Mouse (Mus musculus): ENCODE measurements around the gene Poc1b. TPM values are rescaled to one million over a fixed set of nuclear protein-coding genes. Genes with fewer than 3 reads are reported as not detected.
"Not testable (repeated sequence)": the region's sequence is repeated elsewhere in the genome, so short reads cannot be mapped to it uniquely, and the experiment has no call there.

Poc1b gene
- total and polyA plus RNA-seq, 2 experiments from 2014 or later: 12.0 to 12.4 TPM

DNA sequence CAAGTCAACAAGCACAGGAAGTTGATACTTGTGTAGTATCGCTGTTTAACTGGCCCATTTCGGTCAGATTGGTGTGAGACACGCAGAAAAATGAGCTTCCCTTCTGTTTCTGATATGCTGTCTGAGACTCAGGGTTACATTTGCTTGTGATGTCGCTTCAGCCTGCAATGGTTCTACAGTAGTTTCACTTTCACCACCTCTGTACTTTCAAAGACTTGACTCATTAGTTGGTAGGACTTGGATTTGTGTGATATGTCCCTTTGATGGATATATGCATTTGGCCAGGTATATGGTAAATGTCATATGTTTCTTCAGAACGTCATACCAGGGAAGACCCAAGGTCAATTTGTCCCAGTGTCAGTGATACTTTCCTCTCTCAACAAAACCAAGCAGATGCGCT, 104.2 kb downstream of the Poc1b start:
- Histone ChIP-seq H3K36me3 (ENCODE audit: insufficient read depth) (no peaks in the 10 kb centered on the region), H3K4me1 (ENCODE audit: insufficient read depth) (no peaks in the 10 kb centered on the region), H3K27ac (ENCODE audit: low read depth, low read length) (no peak overlapping the region), H3K9ac (no peak overlapping the region), H3K27me3 (ENCODE audit: insufficient read depth, low read length) (no peaks in the 10 kb centered on the region), H3K4me3 (ENCODE audit: low read depth, low read length) (no peak overlapping the region), H3K9me3 (ENCODE audit: low read length) (no peaks in the 10 kb centered on the region), H3K4me2 (ENCODE audit: low read depth) (no peak overlapping the region)
- DNase-seq (no peak), ATAC-seq (no peak)
- WGBS: 95% methylated on average over 6 of the region's 6 CpGs
- TF ChIP-seq CTCF (IDR thresholded peaks at IDR 0.05; ENCODE audit: low read depth): no peak

DNA sequence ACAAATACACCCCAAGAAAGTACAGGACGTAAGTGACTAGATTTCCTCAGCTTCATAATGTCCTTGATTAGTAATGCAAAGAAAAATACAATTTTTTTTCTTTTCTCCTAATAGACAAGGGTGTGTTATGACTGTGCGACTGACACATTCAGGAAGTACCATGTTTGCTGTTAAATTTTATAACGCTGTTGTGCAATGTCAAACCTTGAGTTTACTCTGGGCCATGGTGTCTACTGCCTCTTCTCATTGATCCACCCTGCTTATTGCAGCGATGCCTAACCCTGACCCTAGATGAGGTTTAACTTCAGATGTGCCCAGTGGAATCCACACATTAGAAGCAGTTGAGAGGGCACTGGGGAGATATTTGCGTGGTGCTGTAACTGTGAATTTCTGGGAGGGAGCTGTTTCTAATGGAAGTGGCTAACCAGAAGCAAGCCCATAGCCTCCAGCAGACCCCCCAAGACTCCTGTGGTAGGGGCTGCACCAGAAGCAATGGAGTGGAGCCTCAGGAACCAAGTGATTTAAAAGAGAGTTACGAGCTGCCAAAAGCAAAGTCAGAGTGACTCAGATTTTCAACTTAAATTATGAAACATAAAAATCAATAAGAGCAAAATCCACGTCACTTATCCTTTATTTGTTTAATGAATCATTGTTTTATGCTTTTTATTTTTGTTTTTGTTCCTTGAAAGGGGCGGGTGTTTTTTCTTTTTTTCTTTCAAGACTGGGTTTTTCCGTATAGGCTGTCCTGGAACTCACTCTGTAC, 104.8 kb downstream of the Poc1b start:
- Histone ChIP-seq H3K4me2 (ENCODE audit: low read depth) (no peak overlapping the region), H3K9me3 (ENCODE audit: low read length) (no peaks in the 10 kb centered on the region), H3K4me1 (ENCODE audit: insufficient read depth) (no peaks in the 10 kb centered on the region), H3K36me3 (ENCODE audit: insufficient read depth) (no peaks in the 10 kb centered on the region), H3K9ac (no peak overlapping the region), H3K27me3 (ENCODE audit: insufficient read depth, low read length) (no peaks in the 10 kb centered on the region), H3K27ac (ENCODE audit: low read depth, low read length) (no peak overlapping the region), H3K4me3 (ENCODE audit: low read depth, low read length) (no peak overlapping the region)
- TF ChIP-seq CTCF (IDR thresholded peaks at IDR 0.05; ENCODE audit: low read depth): no peak
- ATAC-seq (no peak), DNase-seq (no peak)
- WGBS: 94% methylated on average over 9 of the region's 9 CpGs

DNA sequence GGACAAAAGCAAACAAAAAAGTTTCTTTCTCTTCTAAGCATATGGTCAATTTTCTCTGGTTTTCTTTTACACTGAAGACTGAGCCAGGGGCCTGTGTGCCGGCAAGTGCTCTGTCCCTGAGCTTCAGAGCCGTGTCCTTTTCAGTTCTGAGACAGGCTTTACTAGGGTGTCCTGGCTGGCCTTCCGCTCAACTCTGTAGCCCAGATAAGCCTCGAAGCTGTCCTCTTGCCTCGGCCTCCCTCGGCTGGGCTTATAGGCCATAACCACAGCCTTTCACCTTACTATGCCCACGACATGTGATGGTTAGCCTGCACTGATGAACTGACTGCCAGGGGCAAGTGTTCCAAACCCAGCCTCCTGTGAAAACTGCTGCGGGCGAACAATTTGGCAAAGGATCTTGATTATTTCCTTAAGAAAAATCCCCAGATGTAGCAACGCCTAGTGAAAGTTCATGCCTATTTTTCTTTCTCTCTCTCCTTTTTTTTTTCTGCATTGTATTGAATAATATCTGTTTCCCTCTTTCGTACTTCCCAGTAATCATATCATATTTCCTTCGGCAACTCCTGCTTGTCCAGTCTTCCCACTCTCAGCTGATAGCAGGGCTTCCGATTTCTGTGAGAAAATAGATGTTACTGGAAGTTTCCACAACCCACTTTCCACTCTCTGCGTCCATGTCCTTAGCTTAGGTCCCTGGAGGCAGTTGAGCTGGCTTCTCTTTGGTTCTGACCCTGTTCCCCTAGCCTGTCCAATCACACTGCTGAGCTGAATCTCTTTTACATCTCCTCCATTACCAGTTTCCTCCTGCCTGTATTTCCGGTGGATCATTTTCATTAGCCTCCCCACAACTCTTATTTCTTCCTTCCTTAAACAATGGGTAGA, 107.8 kb downstream of the Poc1b start:
- Histone ChIP-seq H3K9me3 (ENCODE audit: low read length) (no peaks in the 10 kb centered on the region), H3K4me3 (ENCODE audit: low read depth, low read length) (no peak overlapping the region), H3K36me3 (ENCODE audit: insufficient read depth) (no peaks in the 10 kb centered on the region), H3K9ac (no peak overlapping the region), H3K4me1 (ENCODE audit: insufficient read depth) (no peaks in the 10 kb centered on the region), H3K27ac (ENCODE audit: low read depth, low read length) (no peak overlapping the region), H3K27me3 (ENCODE audit: insufficient read depth, low read length) (no peaks in the 10 kb centered on the region), H3K4me2 (ENCODE audit: low read depth) (no peak overlapping the region)
- DNase-seq (no peak), ATAC-seq (no peak)
- TF ChIP-seq CTCF (IDR thresholded peaks at IDR 0.05; ENCODE audit: low read depth): no peak
- 88% methylated on average over 15 of the region's 15 CpGs for WGBS

DNA sequence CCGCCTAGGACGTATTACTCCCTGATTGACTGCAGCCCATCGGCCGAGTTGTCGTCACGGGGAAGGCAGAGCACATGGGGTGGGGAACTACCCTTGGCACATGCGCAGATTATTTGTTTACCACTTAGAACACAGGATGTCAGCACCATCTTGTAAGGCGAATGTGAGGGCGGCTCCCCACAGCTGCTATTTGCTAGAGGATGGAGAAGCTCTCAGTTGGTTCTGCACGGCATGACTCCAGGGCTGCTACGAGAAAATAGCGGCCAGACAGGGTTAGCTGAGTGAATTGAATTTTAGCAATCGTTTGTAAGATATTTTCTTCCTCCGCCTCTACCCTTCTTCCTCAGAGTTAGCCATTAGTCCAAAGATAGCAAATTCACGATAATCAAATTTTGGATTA, 109.7 kb downstream of the Poc1b start:
- H3K9me3 ChIP-seq (ENCODE audit: low read length); H3K4me1 ChIP-seq (ENCODE audit: insufficient read depth); H3K4me3 ChIP-seq (ENCODE audit: low read depth, low read length); ATAC-seq; H3K27me3 ChIP-seq (ENCODE audit: insufficient read depth, low read length); H3K4me2 ChIP-seq (ENCODE audit: low read depth); H3K9ac ChIP-seq; DNase-seq; H3K27ac ChIP-seq (ENCODE audit: low read depth, low read length); H3K36me3 ChIP-seq (ENCODE audit: insufficient read depth): not testable (repeated sequence)
- WGBS: 79% methylated on average over 15 of the region's 15 CpGs

DNA sequence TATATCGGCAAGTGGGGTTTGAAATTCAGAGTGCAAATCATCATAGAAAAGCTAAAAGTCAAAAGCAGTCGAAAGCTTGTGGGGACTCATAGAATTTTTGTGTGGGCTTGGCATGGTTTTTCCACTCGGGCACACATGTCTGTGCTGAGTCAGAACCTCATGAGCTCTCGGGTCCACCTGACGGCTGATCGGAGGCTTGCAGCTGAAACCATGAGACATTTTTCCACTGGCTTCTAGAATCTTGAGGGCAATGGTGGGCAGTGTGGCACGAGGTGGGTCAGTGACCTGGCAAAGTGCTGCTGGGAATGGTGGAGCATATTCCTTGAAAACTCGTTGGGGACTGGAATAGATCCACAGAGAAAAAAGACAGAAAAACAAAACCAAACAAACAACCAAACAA, 114.7 kb downstream of the Poc1b start:
- WGBS: 94% methylated on average over 8 of the region's 8 CpGs
- H3K36me3 ChIP-seq (ENCODE audit: insufficient read depth): no peaks in the 10 kb centered on the region

DNA sequence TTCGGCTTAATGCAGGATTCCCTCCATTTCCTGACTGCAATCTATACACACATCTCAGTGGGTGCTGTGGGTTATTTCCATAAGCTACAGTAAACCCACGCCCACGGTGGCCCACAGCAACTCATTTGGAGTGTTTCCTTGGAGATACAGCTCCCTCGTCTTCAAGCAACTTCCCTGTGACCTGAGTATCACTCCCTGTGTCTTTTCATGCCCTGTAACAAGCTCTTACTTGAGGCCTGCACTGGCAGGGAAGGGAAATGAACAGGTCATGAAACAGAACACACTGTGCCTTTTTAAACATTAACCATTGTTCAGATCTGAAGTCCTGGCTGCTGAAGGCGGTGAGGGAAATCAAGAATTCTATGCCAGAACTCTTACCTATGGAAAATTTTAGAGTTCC, 115.9 kb downstream of the Poc1b start:
- H3K4me1 ChIP-seq (ENCODE audit: insufficient read depth): no peaks in the 10 kb centered on the region
- no peak overlapping the region for H3K27ac ChIP-seq (ENCODE audit: low read depth, low read length)
- TF ChIP-seq CTCF (IDR thresholded peaks at IDR 0.05; ENCODE audit: low read depth): no peak
- ATAC-seq (no peak), DNase-seq (no peak)
- H3K4me3 ChIP-seq (ENCODE audit: low read depth, low read length): no peak overlapping the region
- no peaks in the 10 kb centered on the region for H3K9me3 ChIP-seq (ENCODE audit: low read length)
- H3K9ac ChIP-seq: no peak overlapping the region
- no peaks in the 10 kb centered on the region for H3K27me3 ChIP-seq (ENCODE audit: insufficient read depth, low read length)
- no peak overlapping the region for H3K4me2 ChIP-seq (ENCODE audit: low read depth)
- H3K36me3 ChIP-seq (ENCODE audit: insufficient read depth): no peaks in the 10 kb centered on the region
- 76% methylated on average over 5 of the region's 5 CpGs for WGBS

More for the DNA sequence above, 114.7 kb downstream of the Poc1b start:
- Histone ChIP-seq H3K27ac (ENCODE audit: low read depth, low read length) (no peak overlapping the region), H3K4me2 (ENCODE audit: low read depth) (no peak overlapping the region), H3K4me1 (ENCODE audit: insufficient read depth) (no peaks in the 10 kb centered on the region), H3K4me3 (ENCODE audit: low read depth, low read length) (no peak overlapping the region), H3K9ac (no peak overlapping the region), H3K9me3 (ENCODE audit: low read length) (no peaks in the 10 kb centered on the region), H3K27me3 (ENCODE audit: insufficient read depth, low read length) (no peaks in the 10 kb centered on the region)
- no peak for ATAC-seq
- no peak for TF ChIP-seq CTCF (IDR thresholded peaks at IDR 0.05; ENCODE audit: low read depth)
- no peak for DNase-seq

DNA sequence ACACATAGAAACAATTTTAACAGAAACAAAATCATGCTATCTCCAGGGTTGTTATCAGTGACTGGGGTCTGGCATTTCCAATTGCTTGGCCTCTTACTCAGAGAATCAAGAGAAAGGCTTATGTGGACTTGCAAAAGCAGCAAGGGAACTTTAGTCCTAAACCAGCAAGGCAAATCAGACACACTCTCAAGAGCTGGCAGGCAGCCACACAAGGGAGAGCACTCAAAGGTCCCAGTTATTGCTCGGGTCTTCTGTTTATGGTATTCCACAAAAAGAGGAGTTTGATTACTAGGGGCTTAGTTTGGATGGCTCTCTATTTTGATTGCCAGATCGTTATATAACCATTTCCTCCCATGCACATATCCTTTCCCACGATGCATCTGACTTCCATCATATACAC, 117.4 kb downstream of the Poc1b start:
- no peak overlapping the region for H3K4me2 ChIP-seq (ENCODE audit: low read depth)
- WGBS: 53% methylated on average over 3 of the region's 3 CpGs
- H3K9ac ChIP-seq: no peak overlapping the region
- ATAC-seq (no peak), DNase-seq (no peak)
- no peak overlapping the region for H3K4me3 ChIP-seq (ENCODE audit: low read depth, low read length)
- no peaks in the 10 kb centered on the region for H3K36me3 ChIP-seq (ENCODE audit: insufficient read depth)
- H3K9me3 ChIP-seq (ENCODE audit: low read length): no peaks in the 10 kb centered on the region
- no peak overlapping the region for H3K27ac ChIP-seq (ENCODE audit: low read depth, low read length)
- H3K4me1 ChIP-seq (ENCODE audit: insufficient read depth): peaks cover 8% of the 10 kb centered on the region; the same call in 1 of the 2 replicates
- no peaks in the 10 kb centered on the region for H3K27me3 ChIP-seq (ENCODE audit: insufficient read depth, low read length)
- no peak for TF ChIP-seq CTCF (IDR thresholded peaks at IDR 0.05; ENCODE audit: low read depth)
